Mouse (Mus musculus) ovary, postnatal 36 days (tissue): ENCODE data around the gene Rab31.
A peak's percentile ranks its signal among the peaks of the same experiment; 100 is the strongest.

ENCODE experiments used
- DNase-seq: peaks from one replicate; pipeline ENCODE4 v3.0.0; 2022; ENCODE audit warnings: low spot score, mixed read lengths

Gene Rab31

DNA sequence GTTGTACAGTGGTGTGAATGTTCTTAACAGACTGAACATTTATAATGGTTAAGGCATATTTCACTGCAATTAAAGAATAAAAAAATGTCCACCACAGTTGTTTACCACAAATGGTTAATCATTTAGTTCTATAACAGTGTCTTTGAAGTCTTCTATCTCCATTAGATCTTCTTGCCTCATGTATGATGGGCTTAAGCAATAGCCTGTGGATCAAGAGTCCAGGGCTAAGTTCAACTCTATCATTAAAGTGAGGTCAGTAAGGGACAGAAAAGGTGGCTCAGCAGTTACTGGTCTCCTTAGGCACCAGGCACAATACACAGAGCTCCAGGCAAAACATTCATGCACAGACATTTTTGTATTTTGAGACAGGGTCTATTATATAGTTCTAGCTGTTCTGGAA, 149.4 kb downstream of the Rab31 start:
- DNase-seq = no peak

GRCm38 (mm10) chr17:65618431-65618830, 154.1 kb downstream of the Rab31 start:
- no peak for DNase-seq

DNA sequence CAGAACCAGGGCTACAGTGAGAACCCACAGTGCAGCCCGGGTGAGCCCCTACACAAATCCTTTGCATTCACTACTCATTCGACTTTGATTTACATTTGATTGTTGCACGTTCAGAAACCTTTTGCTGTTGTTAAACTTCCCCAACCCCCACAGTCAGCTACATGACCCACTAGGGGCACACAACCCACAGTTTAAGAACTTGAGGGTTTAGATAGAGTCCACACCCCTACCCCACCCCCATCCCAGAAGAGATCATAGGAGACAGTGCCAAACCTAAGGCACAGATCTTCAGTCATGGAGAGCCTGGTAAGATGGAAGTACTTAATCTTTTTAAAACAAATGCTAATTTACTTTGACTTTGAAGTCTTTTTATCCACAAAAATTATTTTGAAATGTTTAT, 156.9 kb downstream of the Rab31 start:
- DNase-seq = no peak

- no peak for DNase-seq
Measured at GRCm38 (mm10) chr17:65614431-65614830, 158.1 kb downstream of the Rab31 start.

DNA sequence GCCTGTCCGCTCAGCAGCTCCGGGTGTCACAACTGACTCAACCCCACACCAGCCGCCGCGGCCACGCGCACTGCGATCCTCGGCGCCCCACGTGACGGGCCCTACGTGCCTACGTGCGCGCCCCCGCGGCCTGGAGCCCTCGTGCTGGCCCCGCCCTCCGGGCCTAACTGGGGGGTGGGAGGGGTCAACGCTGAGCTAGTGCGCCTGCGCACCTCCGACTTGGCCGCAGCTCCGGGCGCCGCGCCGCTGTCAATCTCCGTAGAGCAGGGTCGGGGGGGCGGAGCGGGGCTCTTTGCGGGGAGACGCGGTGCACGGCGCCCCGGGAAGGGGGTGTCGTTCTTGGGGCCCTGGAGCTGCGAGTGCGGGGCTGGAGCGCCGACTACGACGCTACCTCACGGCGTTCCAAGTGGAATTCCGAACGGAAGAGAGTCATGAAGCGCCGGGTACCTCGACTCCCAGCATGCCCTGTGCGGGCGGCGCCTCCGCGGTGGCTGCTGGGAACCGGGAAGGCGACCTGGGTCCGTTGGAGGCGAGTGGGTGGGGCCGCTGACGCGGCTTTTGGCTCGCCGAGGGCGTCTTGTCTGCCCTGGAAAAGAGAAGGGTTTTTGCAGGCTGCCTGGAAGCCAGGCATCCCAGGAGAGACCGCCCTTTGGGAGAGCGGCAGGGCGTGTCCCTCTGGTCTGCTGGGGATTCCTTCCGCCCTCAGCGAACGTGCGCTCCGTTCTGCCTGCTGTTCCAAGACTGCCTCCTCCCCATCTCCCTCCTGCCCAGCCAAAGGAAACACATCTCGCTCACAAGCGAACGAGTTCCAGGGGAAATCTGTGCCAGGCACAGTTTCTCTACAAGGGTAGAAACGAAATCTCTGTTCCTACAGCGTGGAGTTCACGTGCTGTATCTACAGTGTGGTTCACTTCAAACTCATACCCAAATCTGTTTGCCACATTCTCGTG, 158.8 kb downstream of the Rab31 start, which contains the start of gene Vapa:
Gene Vapa, minus strand, starts transcription at position 93 of the 950 bp plus-strand sequence.
- DNase-seq = peak; percentile 99

DNA sequence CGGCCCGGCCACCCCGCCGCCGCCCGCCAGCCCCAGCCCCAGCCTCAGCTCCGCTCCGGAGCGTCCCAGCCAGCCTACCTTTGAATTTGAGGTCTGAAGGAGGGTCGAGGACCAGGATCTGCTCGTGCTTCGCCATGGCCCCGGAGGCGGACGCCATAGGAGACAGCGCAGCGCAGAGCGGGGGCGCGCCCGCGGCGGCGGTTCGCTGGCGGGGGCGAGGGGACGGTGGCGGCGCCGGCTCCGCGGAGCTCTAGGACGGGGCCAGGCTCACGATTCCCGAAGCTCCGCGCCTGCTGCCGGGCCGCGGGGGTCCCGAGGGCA, 159.4 kb downstream of the Rab31 start:
- DNase-seq = no peak

- DNase-seq = peak; percentile 59
Measured at GRCm38 (mm10) chr17:65612391-65613141, 160.0 kb downstream of the Rab31 start.

GRCm38 (mm10) chr17:65611721-65612120, 160.8 kb downstream of the Rab31 start:
- no peak for DNase-seq

DNA sequence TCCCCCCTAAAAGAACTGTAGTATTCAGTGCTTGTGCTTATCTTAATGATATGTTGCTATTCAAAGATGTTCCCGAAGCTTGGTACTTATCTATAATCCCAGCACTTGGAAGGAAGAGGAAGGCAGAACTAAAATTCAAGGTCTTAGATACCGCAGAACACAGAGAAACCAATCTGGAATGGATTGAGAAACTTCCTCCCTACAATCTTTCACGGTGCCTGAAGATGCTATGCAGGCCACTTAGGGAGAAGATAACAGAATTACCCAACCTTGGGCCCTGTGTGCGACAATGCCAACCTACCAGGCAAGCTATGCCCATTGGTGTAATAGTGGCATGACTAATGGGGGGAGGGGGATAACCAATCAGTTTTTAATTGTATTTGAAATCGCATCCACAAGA, 163.8 kb downstream of the Rab31 start:
- no peak for DNase-seq

- no peak for DNase-seq
Measured at GRCm38 (mm10) chr17:65608312-65608687, 164.3 kb downstream of the Rab31 start.

- DNase-seq = no peak
Measured at GRCm38 (mm10) chr17:65607574-65608311, 164.8 kb downstream of the Rab31 start.

GRCm38 (mm10) chr17:65606014-65606413, 166.5 kb downstream of the Rab31 start:
- DNase-seq = no peak

DNA sequence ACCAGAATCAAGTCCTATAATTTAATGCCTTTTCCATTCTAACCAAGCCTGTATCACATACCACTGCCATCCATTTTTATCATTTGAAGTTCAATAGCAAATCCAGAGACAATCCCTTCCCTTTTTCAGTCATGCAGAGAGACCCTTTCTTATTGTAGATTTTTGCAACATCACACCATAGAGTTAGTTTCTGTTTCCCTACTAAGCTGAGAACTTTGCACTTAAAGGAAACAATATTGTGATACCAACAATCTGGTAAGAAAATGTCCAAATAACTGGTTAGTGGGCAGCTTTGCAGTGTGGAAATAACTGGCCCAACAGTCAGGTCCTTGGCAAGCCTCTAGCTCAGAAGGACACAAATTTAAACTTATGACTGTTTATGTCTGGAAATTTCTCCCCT, 167.7 kb downstream of the Rab31 start:
- DNase-seq = no peak

DNA sequence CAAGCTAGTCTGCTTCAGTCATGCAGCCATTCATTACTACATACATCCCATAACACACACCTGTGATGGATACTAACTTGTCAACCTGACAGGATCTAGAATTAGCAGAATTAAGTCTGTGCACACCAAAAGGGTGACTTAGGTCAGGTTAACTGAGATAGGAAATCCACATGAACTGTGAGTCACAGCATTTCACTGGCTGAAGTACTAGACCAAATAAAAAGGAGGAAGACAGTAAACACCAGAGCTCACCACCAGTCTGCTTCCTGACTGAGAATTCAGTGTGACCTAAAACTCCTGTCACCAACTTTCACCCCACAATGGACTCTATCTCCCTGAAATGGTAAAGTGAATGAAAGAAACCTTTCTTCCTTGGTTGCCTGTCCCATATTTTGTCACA, 168.2 kb downstream of the Rab31 start:
- no peak for DNase-seq
